Mouse (Mus musculus) megakaryocyte, adult 5-6 weeks (primary cell): Measurements from ENCODE around the gene Celf2. TPM values are rescaled to one million over a fixed set of nuclear protein-coding genes. Genes with fewer than 3 reads are reported as not detected.

Source experiments
- ATAC-seq: 2 replicates; pipeline ENCODE4 v1.8.0; 2016; ENCODE audit warnings: mild to moderate bottlenecking, inconsistent platforms; ENCODE audit not compliant: poor library complexity, severe bottlenecking
- total RNA-seq, 2 experiments: library from RNA; stranded (forward) in 1 of 2; stranded (reverse) in 1 of 2; fragments of 153-499, 151-499 nt in 1 of 2; fragments of 221-1000, 200-1000 nt in 1 of 2; gene quantifications; 2 replicates each; pipeline versions ENCODE4 v1.2.3 to v1.2.4; 2015 to 2017

The Celf2 gene
- total RNA-seq, 2 experiments from 2014 or later, result 162 to 171 TPM

GRCm38 (mm10) chr2:7221856-7222255 is 287.5 kb downstream of the Celf2 start:
- ATAC-seq, result no peak

GRCm38 (mm10) chr2:7218101-7218500 is 291.3 kb downstream of the Celf2 start:
- no peak for ATAC-seq

GRCm38 (mm10) chr2:7207691-7208504 is 301.5 kb downstream of the Celf2 start:
- ATAC-seq, result no peak

GRCm38 (mm10) chr2:7193413-7193812 is 315.9 kb downstream of the Celf2 start:
- ATAC-seq, result no peak

GRCm38 (mm10) chr2:7179186-7179585 is 330.2 kb downstream of the Celf2 start:
- ATAC-seq, result no peak

GRCm38 (mm10) chr2:7173271-7174064 is 335.9 kb downstream of the Celf2 start:
- no peak for ATAC-seq

- no peak for ATAC-seq
Observed at GRCm38 (mm10) chr2:7171087-7171696, 338.2 kb downstream of the Celf2 start.

- no peak for ATAC-seq
Observed at GRCm38 (mm10) chr2:7165786-7166185, 343.6 kb downstream of the Celf2 start.

GRCm38 (mm10) chr2:7160108-7160507 is 349.3 kb downstream of the Celf2 start:
- no peak for ATAC-seq

GRCm38 (mm10) chr2:7147303-7147702 is 362.1 kb downstream of the Celf2 start:
- ATAC-seq, result no peak

- ATAC-seq, result no peak
Observed at GRCm38 (mm10) chr2:7145541-7146043, 363.8 kb downstream of the Celf2 start.

GRCm38 (mm10) chr2:7144871-7145270 is 364.5 kb downstream of the Celf2 start:
- ATAC-seq, result no peak

- ATAC-seq, result no peak
Observed at GRCm38 (mm10) chr2:7123366-7123765, 386.0 kb downstream of the Celf2 start.

- no peak for ATAC-seq
Observed at GRCm38 (mm10) chr2:7115801-7116200, 393.6 kb downstream of the Celf2 start.

GRCm38 (mm10) chr2:7115161-7115560 is 394.2 kb downstream of the Celf2 start:
- ATAC-seq, result no peak

- no peak for ATAC-seq
Observed at GRCm38 (mm10) chr2:7113738-7114137, 395.6 kb downstream of the Celf2 start.

GRCm38 (mm10) chr2:7112156-7112813 is 397.1 kb downstream of the Celf2 start:
- ATAC-seq, result no peak

GRCm38 (mm10) chr2:7093414-7093813 is 415.9 kb downstream of the Celf2 start:
- no peak for ATAC-seq

GRCm38 (mm10) chr2:7092641-7093040 is 416.7 kb downstream of the Celf2 start:
- ATAC-seq, result no peak

- ATAC-seq, result no peak
Observed at GRCm38 (mm10) chr2:7090496-7090895, 418.9 kb downstream of the Celf2 start.
